Mouse (Mus musculus): ENCODE results near the gene Trim33.
A peak's percentile ranks its signal among the peaks of the same experiment; 100 is the strongest.

Gene Trim33

DNA sequence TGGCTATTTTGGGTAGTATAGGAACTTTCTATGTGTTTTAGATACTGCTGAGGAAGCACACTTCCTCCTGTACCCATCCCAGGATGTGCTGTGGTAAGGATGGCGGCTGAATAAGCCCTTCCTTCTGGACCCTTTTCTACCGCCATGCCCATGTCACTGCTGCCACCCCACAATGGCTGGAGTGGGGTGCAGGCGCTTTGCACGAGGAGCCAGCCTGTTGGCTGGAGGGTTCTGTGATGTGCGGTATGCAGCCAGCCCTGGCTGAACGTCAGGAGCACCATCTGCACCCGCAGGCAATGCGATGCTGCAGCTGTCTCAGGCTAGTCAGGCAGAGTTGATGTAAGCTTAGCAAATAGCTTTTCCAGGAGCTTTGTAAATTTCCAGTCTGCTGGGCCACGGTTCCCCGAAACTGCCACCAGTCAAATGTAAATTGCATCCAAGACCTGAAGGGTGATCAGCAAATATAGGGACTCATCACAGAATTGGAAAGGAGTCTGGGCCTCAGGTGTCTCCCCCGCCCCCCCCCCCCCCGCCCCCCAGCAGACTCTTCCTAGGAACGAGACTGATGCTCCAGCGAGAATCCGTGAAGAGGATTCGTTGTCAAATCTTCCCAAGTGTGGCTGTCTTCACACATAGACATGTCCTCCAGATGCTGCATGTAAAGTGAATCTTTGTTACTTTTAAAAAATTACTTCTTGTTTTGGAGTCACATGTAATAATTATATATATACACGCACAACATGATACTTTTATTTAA lies 122.4 kb downstream of the Trim33 start:
- peak; percentile 55 for DNase-seq

DNA sequence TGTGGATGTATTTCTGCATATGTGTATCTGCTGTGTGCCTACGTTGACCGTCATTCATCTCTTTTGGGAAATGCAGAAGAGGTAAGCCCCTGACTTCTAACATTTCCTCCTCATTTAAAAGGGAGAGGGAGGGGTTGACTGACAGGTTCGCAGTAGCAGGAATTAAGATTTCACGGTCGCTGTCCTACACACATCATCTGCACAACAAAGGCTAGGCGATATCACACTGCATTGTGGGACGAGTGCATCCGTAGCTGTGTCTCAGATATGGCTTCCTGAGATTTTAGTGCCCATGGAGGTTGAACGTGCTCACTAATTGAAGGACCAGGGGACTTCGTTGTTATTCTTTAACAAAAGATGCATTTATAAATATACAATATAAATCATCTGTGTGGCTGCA lies 123.1 kb downstream of the Trim33 start:
- no peak for DNase-seq

DNA sequence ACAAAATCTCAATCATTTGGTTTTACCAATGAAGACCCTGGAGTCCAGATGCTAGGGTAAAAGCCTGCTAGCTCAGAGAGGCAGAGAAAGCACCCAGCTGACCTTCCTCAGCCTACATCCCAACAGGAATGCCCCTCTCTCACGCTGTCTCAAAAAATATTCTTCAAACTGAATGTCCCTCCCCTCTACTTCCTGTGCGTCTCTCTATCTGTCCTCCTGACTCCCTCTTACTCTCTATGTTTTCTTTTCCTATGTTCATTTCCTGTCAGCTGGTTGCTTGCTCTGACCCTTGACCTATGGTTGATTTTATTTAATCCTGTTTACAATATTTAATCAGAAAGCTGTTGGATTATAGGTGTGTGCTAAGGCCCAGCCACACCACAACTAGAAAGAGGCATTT lies 126.0 kb downstream of the Trim33 start:
- DNase-seq: no peak

DNA sequence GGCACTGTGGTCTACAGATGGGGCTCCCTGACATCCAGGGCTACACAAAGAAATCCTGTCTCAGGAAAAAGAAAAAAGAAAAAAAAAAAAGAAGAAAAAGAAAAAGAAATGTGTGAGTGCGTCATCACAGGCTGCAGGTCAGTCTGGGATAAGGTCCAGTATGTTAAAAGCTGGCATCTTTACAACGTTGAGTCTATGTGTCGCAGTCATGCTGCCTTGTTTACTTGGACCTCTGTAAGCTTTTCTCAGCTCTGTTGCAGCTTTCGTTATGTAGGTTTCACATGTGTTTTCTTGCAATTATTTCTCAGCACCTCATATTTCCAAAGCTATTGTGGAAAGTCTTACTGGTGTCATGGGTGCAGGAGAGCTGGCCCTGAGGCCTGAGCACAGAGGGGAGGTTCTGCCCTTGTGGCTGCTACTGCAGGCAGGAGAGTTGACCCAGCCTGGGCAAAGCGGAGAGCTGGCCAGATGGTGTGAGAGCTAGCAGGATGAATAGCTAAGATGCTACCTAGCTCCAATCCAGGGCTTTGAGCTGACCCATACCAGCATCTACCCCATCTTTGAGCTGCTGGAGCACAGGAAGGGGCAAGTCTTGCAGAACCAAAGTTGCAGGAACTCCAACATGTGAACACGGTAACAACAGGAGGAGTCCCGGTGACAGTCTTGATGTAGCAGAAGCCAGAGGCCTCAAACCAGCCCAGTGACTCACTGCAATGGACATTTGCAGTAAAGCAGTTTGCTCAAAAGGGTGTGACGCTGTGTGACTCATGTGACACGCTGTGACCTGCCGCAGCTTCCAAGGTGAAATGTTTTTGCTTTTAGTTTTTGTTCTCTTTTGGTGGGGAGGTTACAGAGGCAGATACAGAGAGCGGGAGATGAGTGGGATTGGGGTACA lies 127.0 kb downstream of the Trim33 start:
- DNase-seq: no peak

Measured in thymus, postnatal 14 days (tissue).